Mouse (Mus musculus) E14TG2a.4 (cell line): ENCODE results near the gene Exoc1.

Experiments used
- H3K27me3 ChIP-seq: 2 replicates; pipeline ENCODE4 v1.6.1; 2014; ENCODE audit warnings: low read length, control low read depth; ENCODE audit not compliant: insufficient read depth
- H3K36me3 ChIP-seq: 2 replicates; pipeline ENCODE4 v1.6.1; 2014; ENCODE audit warnings: low read length, control low read depth; ENCODE audit not compliant: insufficient read depth
- H3K4me1 ChIP-seq: replicated peaks from 2 replicates; pipeline ENCODE4 v1.6.1; 2014; ENCODE audit warnings: low read depth, low read length, control low read depth
- H3K4me3 ChIP-seq: replicated peaks from 2 replicates; pipeline ENCODE4 v1.5.1; 2014; ENCODE audit warnings: mild to moderate bottlenecking, low read length
- H3K9me3 ChIP-seq: 2 replicates; pipeline ENCODE4 v1.6.1; 2014; ENCODE audit warnings: low read length, control low read depth
- CTCF ChIP-seq: conservative IDR thresholded peaks from 2 replicates; pipeline ENCODE4 v1.5.1; 2014; ENCODE audit warnings: low read length
- NANOG ChIP-seq: IDR thresholded peaks from 2 replicates; pipeline ENCODE4 v1.6.1; 2014; ENCODE audit warnings: borderline replicate concordance, low read length, mixed read lengths
- POU5F1 ChIP-seq: IDR thresholded peaks from 2 replicates; pipeline ENCODE4 v1.6.1; 2014; ENCODE audit warnings: low read length, borderline replicate concordance

Gene Exoc1

DNA sequence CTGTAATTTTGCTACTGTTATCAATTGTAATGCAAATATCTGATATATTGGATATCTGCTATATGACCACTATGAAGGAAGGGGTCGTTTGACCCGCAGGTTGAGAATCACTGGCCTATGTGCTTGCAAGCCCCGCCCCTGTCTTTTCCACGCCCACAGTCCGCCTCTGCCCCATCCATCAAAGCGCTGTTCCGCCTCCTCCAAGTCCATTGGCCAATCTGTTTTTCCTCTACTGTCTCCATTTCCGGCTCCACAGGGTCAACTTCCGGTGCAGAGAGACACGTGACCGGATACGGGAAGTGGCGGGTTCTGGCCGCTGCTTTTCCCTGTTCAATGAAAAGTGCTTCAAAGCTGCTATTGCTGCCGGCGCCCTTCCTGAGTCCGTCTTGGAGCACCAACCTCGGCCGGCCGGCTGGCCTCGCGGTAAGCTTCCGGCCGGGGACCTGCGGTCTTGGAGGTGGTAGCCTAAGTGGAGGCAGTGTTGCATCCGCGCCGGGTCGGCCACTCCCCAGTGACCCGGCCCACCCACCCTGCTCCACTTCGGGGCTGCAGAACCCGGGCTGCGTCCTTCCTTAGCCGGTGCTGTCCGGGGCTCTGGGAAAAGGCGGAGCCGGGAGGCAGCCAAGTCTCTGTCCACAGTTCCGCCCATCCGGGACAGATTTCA, at the start of gene Exoc1:
Exoc1 (plus strand) TSS at position 272 of the 664 bp plus-strand sequence.
- TF ChIP-seq CTCF (no peak), POU5F1 (no peak), NANOG (no peak)
- Histone ChIP-seq H3K27me3 (no peaks in the 10 kb centered on the region), H3K9me3 (no peaks in the 10 kb centered on the region), H3K36me3 (peaks cover 18% of the 10 kb centered on the region), H3K4me1 (peaks cover 17% of the 10 kb centered on the region), H3K4me3 (peak within 1 kb of the TSS; percentile 90)

GRCm38 (mm10) chr5:76483811-76484210, 45.3 kb upstream of the Exoc1 start, which contains the start of gene Gm7271:
Gm7271 (plus strand) TSS chr5:76484040.
- H3K36me3 ChIP-seq: no peaks in the 10 kb centered on the region

GRCm38 (mm10) chr5:76495126-76495525, 34.0 kb upstream of the Exoc1 start:
- peaks cover 7% of the 10 kb centered on the region for H3K4me1 ChIP-seq
- H3K9me3 ChIP-seq: no peaks in the 10 kb centered on the region
- no peak overlapping the region for H3K4me3 ChIP-seq
- no peaks in the 10 kb centered on the region for H3K36me3 ChIP-seq
- TF ChIP-seq POU5F1 (no peak), NANOG (no peak), CTCF (no peak)
- no peaks in the 10 kb centered on the region for H3K27me3 ChIP-seq

More at GRCm38 (mm10) chr5:76483811-76484210, 45.3 kb upstream of the Exoc1 start, which contains the start of gene Gm7271:
- Histone ChIP-seq H3K4me3 (no peak within 1 kb of the TSS), H3K4me1 (no peaks in the 10 kb centered on the region), H3K9me3 (no peaks in the 10 kb centered on the region; the same call in 1 of the 2 replicates), H3K27me3 (no peaks in the 10 kb centered on the region)
- no peak for TF ChIP-seq CTCF
- TF ChIP-seq NANOG: no peak
- TF ChIP-seq POU5F1: no peak

DNA sequence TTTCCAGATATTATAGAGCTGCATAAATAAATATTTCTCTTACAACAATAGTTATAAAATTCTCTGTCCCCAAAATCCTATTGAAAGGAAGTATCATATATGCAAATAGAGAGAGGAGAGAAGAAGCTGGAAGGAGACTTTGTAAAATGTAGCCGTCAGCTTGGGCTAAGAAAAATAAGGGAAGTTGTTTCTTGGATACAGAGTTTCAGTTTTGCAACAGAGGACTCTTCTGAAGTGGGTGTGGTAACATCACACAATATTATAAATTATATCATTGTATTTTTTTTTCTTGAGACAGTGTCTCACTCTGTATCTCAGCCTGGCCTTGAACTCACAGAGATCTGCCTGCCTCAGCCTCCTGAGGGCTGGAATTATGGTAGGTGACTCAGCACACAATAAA, 6.7 kb upstream of the Exoc1 start:
- TF ChIP-seq NANOG: no peak
- TF ChIP-seq CTCF: no peak
- TF ChIP-seq POU5F1: no peak
- Histone ChIP-seq H3K4me1 (no peaks in the 10 kb centered on the region), H3K27me3 (no peaks in the 10 kb centered on the region), H3K4me3 (no peak overlapping the region), H3K36me3 (no peaks in the 10 kb centered on the region), H3K9me3 (no peaks in the 10 kb centered on the region)

- no peaks in the 10 kb centered on the region for H3K27me3 ChIP-seq
- H3K4me1 ChIP-seq: peaks cover under 1% of the 10 kb centered on the region; the same call in 1 of the 2 replicates
- H3K4me3 ChIP-seq: no peak overlapping the region
- H3K9me3 ChIP-seq: no peaks in the 10 kb centered on the region
- TF ChIP-seq NANOG: no peak
- TF ChIP-seq CTCF: no peak
- no peak for TF ChIP-seq POU5F1
- H3K36me3 ChIP-seq: no peaks in the 10 kb centered on the region
Observed at GRCm38 (mm10) chr5:76524623-76525022, 4.5 kb upstream of the Exoc1 start.

- H3K36me3 ChIP-seq: no peaks in the 10 kb centered on the region
- H3K4me1 ChIP-seq: peaks cover 5% of the 10 kb centered on the region
- H3K4me3 ChIP-seq: no peak overlapping the region
- no peaks in the 10 kb centered on the region for H3K9me3 ChIP-seq
- TF ChIP-seq POU5F1 (no peak), NANOG (no peak), CTCF (no peak)
- H3K27me3 ChIP-seq: no peaks in the 10 kb centered on the region
Observed at GRCm38 (mm10) chr5:76525066-76525465, 4.0 kb upstream of the Exoc1 start.

DNA sequence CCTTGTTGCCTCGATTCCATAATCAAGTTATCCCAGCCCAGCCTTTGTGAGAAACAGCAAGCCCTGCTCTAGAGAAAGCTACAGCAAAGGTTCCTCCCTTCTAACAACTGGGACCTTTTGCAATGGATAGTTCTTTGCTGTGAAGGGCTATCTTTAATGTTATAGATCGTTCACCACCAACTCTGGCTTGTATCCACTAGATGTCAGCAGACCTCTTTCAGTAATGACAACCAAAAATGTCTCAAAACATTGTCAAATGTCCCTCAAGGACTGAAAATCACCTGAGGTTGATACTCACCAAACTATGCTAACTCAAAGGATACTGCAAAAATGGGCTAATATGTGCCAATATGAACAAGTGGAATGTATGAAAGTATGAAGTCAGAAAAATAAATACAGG, 3.3 kb upstream of the Exoc1 start:
- H3K9me3 ChIP-seq: no peaks in the 10 kb centered on the region
- H3K27me3 ChIP-seq: no peaks in the 10 kb centered on the region
- H3K36me3 ChIP-seq: no peaks in the 10 kb centered on the region
- peaks cover 12% of the 10 kb centered on the region for H3K4me1 ChIP-seq
- H3K4me3 ChIP-seq: no peak overlapping the region
- TF ChIP-seq POU5F1 (no peak), NANOG (no peak), CTCF (no peak)

DNA sequence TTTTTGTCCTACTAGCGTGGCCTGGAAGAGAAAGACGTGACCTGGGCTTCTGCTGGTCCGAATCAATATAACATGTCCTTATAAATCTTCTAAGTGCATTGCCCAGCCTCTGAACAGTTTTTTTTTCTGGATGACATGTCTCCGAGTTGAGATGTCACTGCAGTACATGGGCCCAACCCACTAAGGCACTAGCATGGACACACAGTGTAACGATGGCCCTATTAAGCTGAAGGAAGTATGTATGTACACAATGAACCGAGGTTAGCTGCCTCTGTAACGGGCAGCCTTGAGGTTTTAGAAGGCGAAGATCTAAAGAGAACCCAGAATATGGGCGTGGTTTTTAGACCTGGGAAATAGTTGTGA, 574 bp downstream of the Exoc1 start:
- H3K27me3 ChIP-seq: no peaks in the 10 kb centered on the region
- peak overlapping the region; percentile 90 for H3K4me3 ChIP-seq
- no peak for TF ChIP-seq NANOG
- no peak for TF ChIP-seq POU5F1
- no peak for TF ChIP-seq CTCF
- peaks cover 17% of the 10 kb centered on the region for H3K4me1 ChIP-seq
- no peaks in the 10 kb centered on the region for H3K9me3 ChIP-seq
- H3K36me3 ChIP-seq: peaks cover 22% of the 10 kb centered on the region
